Mouse (Mus musculus): Measurements from ENCODE around the gene Pcnx3.

Gene Pcnx3

GRCm38 (mm10) chr19:5638416-5639005, 50.2 kb downstream of the Pcnx3 start:
- no peak for DNase-seq

DNA sequence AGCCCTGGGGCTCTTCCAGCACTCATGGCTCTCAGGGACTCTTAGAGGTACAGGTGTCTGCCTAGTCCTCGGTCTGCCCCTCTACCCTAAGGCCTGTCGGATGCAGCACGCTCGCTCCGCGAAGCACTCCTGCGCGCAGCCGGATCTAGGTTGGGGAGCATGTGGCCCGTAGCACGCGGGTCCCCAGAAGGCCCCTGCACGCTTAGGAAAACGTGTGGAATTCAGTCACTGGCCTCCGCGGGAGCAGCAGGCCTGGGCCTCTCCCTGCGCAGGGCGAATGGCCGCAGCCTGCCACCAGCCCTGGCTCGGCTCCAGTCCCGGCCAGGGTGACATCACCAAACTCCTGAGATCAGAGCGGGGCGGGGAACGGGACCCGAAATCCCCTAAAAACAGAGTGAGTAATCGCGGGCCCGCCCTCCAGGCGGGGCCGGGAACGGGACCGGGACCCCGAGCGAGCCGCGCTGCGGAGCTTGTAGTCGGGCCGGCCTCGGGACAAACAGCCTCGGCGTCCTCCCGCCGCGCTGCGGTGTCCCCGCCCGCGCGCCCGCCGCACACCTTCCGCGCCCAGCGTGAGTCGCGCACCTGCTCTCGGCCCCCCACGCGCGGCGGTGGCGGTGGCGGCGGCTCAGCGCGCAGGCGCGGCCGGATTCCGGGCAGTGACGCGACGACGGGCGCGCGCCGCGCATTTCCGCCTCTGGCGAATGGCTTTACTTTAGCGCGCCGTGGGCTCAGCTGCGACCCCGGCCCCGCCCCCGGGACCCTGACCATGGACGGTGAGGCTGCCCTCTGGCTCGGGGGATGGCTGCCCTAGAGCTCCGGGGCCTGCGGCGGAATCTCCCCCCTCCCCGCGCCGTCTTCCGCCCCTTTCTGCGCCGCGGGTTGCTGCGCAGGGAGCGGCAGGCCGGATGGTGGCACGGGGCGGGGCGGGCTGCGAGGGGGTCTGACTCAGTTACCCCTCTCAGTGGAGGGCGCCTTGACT, 51.4 kb downstream of the Pcnx3 start, which contains the start of gene Rela:
Gene Rela (plus strand): TSS at position 415 of the 979 bp plus-strand sequence.
- peak; percentile 87 to 91 for DNase-seq

- DNase-seq, result peak in 1 of 2 experiments; percentile 49
Observed at GRCm38 (mm10) chr19:5636571-5637041, 52.1 kb downstream of the Pcnx3 start.

DNA sequence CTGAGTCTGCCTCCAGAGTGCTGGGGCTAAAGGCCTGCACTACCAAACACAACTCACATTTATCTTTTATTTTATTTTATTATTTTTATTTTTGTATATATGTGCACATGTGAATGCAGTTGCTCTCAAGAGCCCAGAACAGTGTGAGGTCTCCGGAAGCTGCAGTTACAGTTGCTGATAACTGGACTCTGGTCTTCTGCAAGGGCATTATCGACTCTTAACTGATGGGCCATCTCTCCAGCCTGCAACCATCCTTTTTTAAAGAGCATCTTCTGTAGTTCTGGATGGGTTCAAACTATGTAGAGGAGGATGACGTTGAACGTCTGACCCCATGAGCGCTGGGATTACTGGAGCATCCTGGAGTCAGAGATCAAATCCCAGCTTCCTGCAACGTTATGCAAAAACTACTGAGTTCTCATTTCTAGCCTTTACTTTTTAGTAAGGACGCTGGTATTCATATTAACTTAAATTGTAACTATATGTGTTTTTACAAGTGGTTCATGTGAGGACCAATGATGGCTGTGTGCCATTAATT, 52.6 kb downstream of the Pcnx3 start:
- DNase-seq, result no peak

GRCm38 (mm10) chr19:5632120-5632519, 56.6 kb downstream of the Pcnx3 start:
- DNase-seq, result no peak

- DNase-seq, result no peak
Observed at GRCm38 (mm10) chr19:5629907-5630306, 58.8 kb downstream of the Pcnx3 start.

GRCm38 (mm10) chr19:5625311-5625710, 63.4 kb downstream of the Pcnx3 start:
- no peak for DNase-seq

DNA sequence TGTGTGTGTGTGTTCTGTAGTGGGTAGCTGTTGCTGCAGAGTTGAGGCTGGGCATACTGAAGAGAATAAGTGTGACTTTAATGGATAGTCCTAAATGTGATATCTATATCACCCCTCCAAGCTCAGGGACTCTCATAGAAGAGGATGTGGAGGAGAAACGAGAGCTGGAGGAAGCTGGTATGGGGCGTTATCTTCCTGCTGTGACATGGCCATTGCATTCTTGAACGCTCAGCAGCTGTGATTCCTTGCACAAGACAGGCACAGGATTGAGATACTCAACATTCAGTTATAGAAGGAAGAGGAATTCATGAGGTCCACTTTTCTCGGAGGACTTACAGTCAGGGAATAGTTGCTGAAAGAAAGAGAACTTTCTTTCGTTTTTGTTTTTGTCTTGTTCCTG, 66.8 kb downstream of the Pcnx3 start:
- no peak for DNase-seq

DNA sequence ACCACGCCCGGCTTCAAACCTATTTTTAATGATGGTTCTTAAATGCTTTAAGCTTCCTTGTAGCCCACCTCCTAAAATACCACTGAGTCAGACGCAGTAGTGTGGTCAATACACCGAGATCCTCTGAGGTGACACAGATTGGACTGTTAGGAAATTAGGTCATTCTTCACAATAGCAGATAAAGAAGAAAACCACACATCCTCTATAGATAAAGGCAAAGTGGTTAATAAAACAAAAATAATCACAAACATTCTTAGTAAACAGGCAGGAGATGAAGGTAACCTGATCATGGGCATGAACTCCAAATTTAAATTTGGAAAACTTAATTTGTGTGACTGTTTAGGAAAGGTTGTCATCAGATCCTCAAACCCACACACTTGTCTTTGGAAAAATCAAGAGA, 68.7 kb downstream of the Pcnx3 start:
- no peak for DNase-seq

DNA sequence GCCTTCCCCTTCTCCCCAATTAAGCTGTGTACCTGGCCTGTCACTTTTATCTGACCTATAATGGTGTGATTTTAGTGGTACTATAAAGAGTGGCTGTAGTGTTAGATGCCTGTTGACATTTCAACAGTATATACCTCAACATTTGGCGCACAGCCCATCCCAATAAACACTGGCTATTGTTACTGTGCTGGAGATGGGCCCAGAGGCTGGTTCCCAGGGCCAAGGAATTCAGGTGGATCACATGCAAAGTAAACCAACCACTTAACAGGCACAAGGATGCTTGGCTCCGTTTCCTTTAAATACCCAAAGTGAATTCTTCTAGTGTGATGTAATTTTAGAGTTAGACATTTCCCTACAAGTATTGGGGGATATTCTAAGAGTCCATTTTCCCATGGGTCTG, 73.8 kb downstream of the Pcnx3 start:
- no peak for DNase-seq

Data from B cell, adult 2 months (primary cell).